Mouse (Mus musculus): ENCODE results near the gene Camk2g.

DNA sequence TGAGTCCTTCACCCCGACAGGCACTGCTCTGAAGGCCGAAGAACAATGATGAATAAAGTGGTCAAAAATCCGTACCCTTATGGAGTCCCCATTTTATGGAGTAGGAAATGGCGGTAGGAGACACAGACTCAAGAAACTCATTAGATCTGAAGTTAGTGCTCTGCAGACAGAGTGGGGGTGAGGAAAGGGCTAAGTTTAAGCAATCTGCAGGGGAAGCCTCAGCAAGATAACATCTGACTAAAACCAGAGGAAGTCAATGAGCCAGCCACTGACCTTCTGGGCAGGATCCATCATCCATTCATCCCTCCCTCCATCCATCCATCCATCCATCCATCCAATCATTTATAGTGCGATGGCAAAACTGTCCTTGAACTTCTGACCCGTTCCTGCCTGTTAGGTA is 10.4 kb downstream of the Camk2g start:
- TF ChIP-seq CTCF (IDR thresholded peaks at IDR 0.05) (no peak), POLR2A (IDR thresholded peaks at IDR 0.05; ENCODE audit: insufficient read depth, low read depth, low read length) (no peak)

Measured in heart, adult 2 months (tissue).